Mouse (Mus musculus): Measurements from ENCODE around the gene Hoxd8. TPM values are rescaled to one million over a fixed set of nuclear protein-coding genes. Genes with fewer than 3 reads are reported as not detected.

Gene Hoxd8
- total RNA-seq, 1 experiment: 1.2 TPM

DNA sequence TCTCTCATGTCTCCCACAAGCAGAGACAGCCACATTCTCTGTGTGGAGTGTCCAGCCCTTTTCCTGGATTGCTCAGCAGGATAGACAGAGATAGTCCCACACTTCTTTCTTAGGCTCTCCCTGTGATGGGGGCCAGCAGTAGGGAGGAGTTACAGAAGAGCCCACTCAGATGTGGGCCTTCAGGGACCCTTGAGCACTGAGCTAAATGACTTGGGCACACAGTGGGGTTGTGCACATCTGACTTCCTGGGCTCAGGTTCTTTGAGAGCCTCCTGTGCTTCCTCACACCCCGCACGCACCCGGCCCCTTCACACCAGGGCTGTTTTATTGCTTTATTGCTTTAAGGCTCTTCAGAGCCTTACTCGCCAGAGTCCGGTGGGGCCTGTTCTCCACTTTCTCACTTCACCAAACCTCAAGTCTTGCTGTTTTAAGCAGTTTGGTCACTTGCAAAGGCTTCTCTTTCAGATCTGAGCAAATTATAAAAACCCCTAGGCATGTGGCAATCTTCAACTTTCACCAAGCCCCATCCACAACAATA is 16.6 kb downstream of the Hoxd8 start:
- no peak overlapping the region for H3K9ac ChIP-seq (ENCODE audit: insufficient read depth, low read depth, low read length, poor library complexity, severe bottlenecking)
- TF ChIP-seq MAFK (IDR thresholded peaks at IDR 0.05; ENCODE audit: insufficient read depth, low read depth, low read length) (no peak), HCFC1 (IDR thresholded peaks at IDR 0.05; ENCODE audit: borderline replicate concordance, insufficient read depth, low read length) (no peak), CHD2 (IDR thresholded peaks at IDR 0.05; ENCODE audit: low read depth, low read length) (no peak), ZC3H11A (IDR thresholded peaks at IDR 0.05; ENCODE audit: borderline replicate concordance, low read depth, low read length) (no peak), ZNF384 (IDR thresholded peaks at IDR 0.05; ENCODE audit: low read depth, low read length) (no peak)
- no peak for DNase-seq (ENCODE audit: low read depth, low spot score)
- no peaks in the 10 kb centered on the region for H3K9me3 ChIP-seq (ENCODE audit: control insufficient read depth, insufficient read depth, low read depth, low read length)
- H3K36me3 ChIP-seq (ENCODE audit: control insufficient read depth, insufficient read depth, low read length, poor library complexity, severe bottlenecking): no peaks in the 10 kb centered on the region
- peaks cover 0 to 12% of the 10 kb centered on the region in 2 experiments; a peak in 1 of 4 replicates for H3K4me1 ChIP-seq (ENCODE audit: control insufficient read depth in 2 of 2, insufficient read depth in 2 of 2, low read length in 2 of 2, poor library complexity in 1 of 2)
- in situ Hi-C loops (cut with MboI; ENCODE audit: low sequenced_read_pairs in 2 of 2, unreplicated experiment in 2 of 2): loop anchor here (25.0 kb wide), 2 partner anchors 591 to 866 kb away; no protein-coding TSS in a partner anchor
- no peak overlapping the region for H3K27ac ChIP-seq (ENCODE audit: insufficient read depth, low read depth, low read length, poor library complexity, severe bottlenecking)
- no peak overlapping the region for H3K4me3 ChIP-seq (ENCODE audit: insufficient read depth in 1 of 2, low read depth in 1 of 2, low read length in 2 of 2, poor library complexity in 1 of 2, severe bottlenecking in 1 of 2)

- Histone ChIP-seq H3K27ac (ENCODE audit: insufficient read depth, low read depth, low read length, poor library complexity, severe bottlenecking) (no peak overlapping the region), H3K36me3 (ENCODE audit: control insufficient read depth, insufficient read depth, low read length, poor library complexity, severe bottlenecking) (no peaks in the 10 kb centered on the region), H3K9me3 (ENCODE audit: control insufficient read depth, insufficient read depth, low read depth, low read length) (no peaks in the 10 kb centered on the region), H3K4me1 (ENCODE audit: control insufficient read depth in 2 of 2, insufficient read depth in 2 of 2, low read length in 2 of 2, poor library complexity in 1 of 2) (peaks cover 0 to 12% of the 10 kb centered on the region in 2 experiments; a peak in 1 of 4 replicates), H3K9ac (ENCODE audit: insufficient read depth, low read depth, low read length, poor library complexity, severe bottlenecking) (no peak overlapping the region), H3K4me3 (ENCODE audit: insufficient read depth in 1 of 2, low read depth in 1 of 2, low read length in 2 of 2, poor library complexity in 1 of 2, severe bottlenecking in 1 of 2) (no peak overlapping the region)
- TF ChIP-seq ZC3H11A (IDR thresholded peaks at IDR 0.05; ENCODE audit: borderline replicate concordance, low read depth, low read length) (no peak), ZNF384 (IDR thresholded peaks at IDR 0.05; ENCODE audit: low read depth, low read length) (no peak), HCFC1 (IDR thresholded peaks at IDR 0.05; ENCODE audit: borderline replicate concordance, insufficient read depth, low read length) (no peak), MAFK (IDR thresholded peaks at IDR 0.05; ENCODE audit: insufficient read depth, low read depth, low read length) (no peak), CHD2 (IDR thresholded peaks at IDR 0.05; ENCODE audit: low read depth, low read length) (no peak)
- DNase-seq (ENCODE audit: low read depth, low spot score): no peak
- in situ Hi-C loops (cut with MboI; ENCODE audit: low sequenced_read_pairs in 2 of 2, unreplicated experiment in 2 of 2): loop anchor here (25.0 kb wide), 2 partner anchors 590 to 865 kb away; no protein-coding TSS in a partner anchor
Observed at GRCm38 (mm10) chr2:74721882-74722281, 17.5 kb downstream of the Hoxd8 start.

DNA sequence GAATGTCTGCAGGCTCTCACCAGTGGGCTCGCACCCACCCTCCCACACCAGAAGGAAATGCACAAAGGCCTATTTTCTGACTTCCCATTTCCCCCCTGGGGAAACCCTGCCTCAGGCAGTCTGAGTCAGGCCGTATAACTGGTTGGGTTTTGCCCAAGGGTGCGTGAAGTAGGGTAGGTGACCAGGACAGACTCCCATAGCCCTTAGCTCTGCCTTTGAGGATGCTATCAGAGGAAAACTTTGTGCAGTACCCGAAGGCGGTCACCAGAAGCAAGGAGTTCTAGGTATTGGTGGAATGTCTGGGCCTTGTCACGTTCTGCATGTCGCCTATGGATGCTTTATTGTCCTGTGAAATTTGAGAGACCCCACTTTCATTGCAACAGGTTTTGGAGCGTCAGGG is 18.5 kb downstream of the Hoxd8 start:
- TF ChIP-seq ZNF384 (IDR thresholded peaks at IDR 0.05; ENCODE audit: low read depth, low read length) (no peak), CHD2 (IDR thresholded peaks at IDR 0.05; ENCODE audit: low read depth, low read length) (no peak), MAFK (IDR thresholded peaks at IDR 0.05; ENCODE audit: insufficient read depth, low read depth, low read length) (no peak), HCFC1 (IDR thresholded peaks at IDR 0.05; ENCODE audit: borderline replicate concordance, insufficient read depth, low read length) (no peak), ZC3H11A (IDR thresholded peaks at IDR 0.05; ENCODE audit: borderline replicate concordance, low read depth, low read length) (no peak)
- Histone ChIP-seq H3K4me1 (ENCODE audit: control insufficient read depth in 2 of 2, insufficient read depth in 2 of 2, low read length in 2 of 2, poor library complexity in 1 of 2) (peaks cover 0 to 12% of the 10 kb centered on the region in 2 experiments; a peak in 1 of 4 replicates), H3K9ac (ENCODE audit: insufficient read depth, low read depth, low read length, poor library complexity, severe bottlenecking) (no peak overlapping the region), H3K36me3 (ENCODE audit: control insufficient read depth, insufficient read depth, low read length, poor library complexity, severe bottlenecking) (no peaks in the 10 kb centered on the region), H3K4me3 (ENCODE audit: insufficient read depth in 1 of 2, low read depth in 1 of 2, low read length in 2 of 2, poor library complexity in 1 of 2, severe bottlenecking in 1 of 2) (no peak overlapping the region), H3K27ac (ENCODE audit: insufficient read depth, low read depth, low read length, poor library complexity, severe bottlenecking) (no peak overlapping the region), H3K9me3 (ENCODE audit: control insufficient read depth, insufficient read depth, low read depth, low read length) (no peaks in the 10 kb centered on the region)
- in situ Hi-C loops (cut with MboI; ENCODE audit: low sequenced_read_pairs in 2 of 2, unreplicated experiment in 2 of 2): loop anchor here (25.0 kb wide), 2 partner anchors 589 to 864 kb away; no protein-coding TSS in a partner anchor
- DNase-seq (ENCODE audit: low read depth, low spot score): no peak

GRCm38 (mm10) chr2:74724244-74725015 is 20.0 kb downstream of the Hoxd8 start:
- H3K9me3 ChIP-seq (ENCODE audit: control insufficient read depth, insufficient read depth, low read depth, low read length): no peaks in the 10 kb centered on the region
- no peak for DNase-seq (ENCODE audit: low read depth, low spot score)
- H3K36me3 ChIP-seq (ENCODE audit: control insufficient read depth, insufficient read depth, low read length, poor library complexity, severe bottlenecking): no peaks in the 10 kb centered on the region
- H3K27ac ChIP-seq (ENCODE audit: insufficient read depth, low read depth, low read length, poor library complexity, severe bottlenecking): no peak overlapping the region
- peaks cover 0 to 12% of the 10 kb centered on the region in 2 experiments; a peak in 1 of 4 replicates for H3K4me1 ChIP-seq (ENCODE audit: control insufficient read depth in 2 of 2, insufficient read depth in 2 of 2, low read length in 2 of 2, poor library complexity in 1 of 2)
- in situ Hi-C loops (cut with MboI; ENCODE audit: low sequenced_read_pairs in 2 of 2, unreplicated experiment in 2 of 2): loop anchor here (25.0 kb wide), 2 partner anchors 588 to 863 kb away; no protein-coding TSS in a partner anchor
- TF ChIP-seq HCFC1 (IDR thresholded peaks at IDR 0.05; ENCODE audit: borderline replicate concordance, insufficient read depth, low read length) (no peak), MAFK (IDR thresholded peaks at IDR 0.05; ENCODE audit: insufficient read depth, low read depth, low read length) (no peak)
- no peak overlapping the region for H3K9ac ChIP-seq (ENCODE audit: insufficient read depth, low read depth, low read length, poor library complexity, severe bottlenecking)
- no peak overlapping the region for H3K4me3 ChIP-seq (ENCODE audit: insufficient read depth in 1 of 2, low read depth in 1 of 2, low read length in 2 of 2, poor library complexity in 1 of 2, severe bottlenecking in 1 of 2)

Measured in ES-E14 (cell line).